Mouse (Mus musculus): ENCODE results near the gene Cyp4f39. TPM values are rescaled to one million over a fixed set of nuclear protein-coding genes. Genes with fewer than 3 reads are reported as not detected.
"Not testable (repeated sequence)": the region's sequence is repeated elsewhere in the genome, so short reads cannot be mapped to it uniquely, and the experiment has no call there.

The Cyp4f39 gene
- polyA plus RNA-seq, 1 experiment = 0.03 TPM

- no peaks in the 10 kb centered on the region; the same call in 1 of the 2 replicates for H3K4me1 ChIP-seq (ENCODE audit: control insufficient read depth)
- H3K9me3 ChIP-seq (ENCODE audit: control insufficient read depth, low read length) = no peaks in the 10 kb centered on the region
- H3K27me3 ChIP-seq (ENCODE audit: control insufficient read depth) = peaks cover 28% of the 10 kb centered on the region
- no peak overlapping the region for H3K4me3 ChIP-seq (replicated peaks)
- no peaks in the 10 kb centered on the region for H3K36me3 ChIP-seq (ENCODE audit: control insufficient read depth)
- TF ChIP-seq TAL1 (IDR thresholded peaks at IDR 0.05; ENCODE audit: low read length) (no peak), GATA1 (IDR thresholded peaks at IDR 0.05; ENCODE audit: low read length) (no peak)
Measured at GRCm38 (mm10) chr17:32479554-32480506, 27.3 kb downstream of the Cyp4f39 start.

GRCm38 (mm10) chr17:32481766-32482165 is 29.2 kb downstream of the Cyp4f39 start:
- no peak overlapping the region for H3K4me3 ChIP-seq (replicated peaks)
- H3K9me3 ChIP-seq (ENCODE audit: control insufficient read depth, low read length) = no peaks in the 10 kb centered on the region
- no peaks in the 10 kb centered on the region for H3K4me1 ChIP-seq (ENCODE audit: control insufficient read depth)
- H3K36me3 ChIP-seq (ENCODE audit: control insufficient read depth) = no peaks in the 10 kb centered on the region
- H3K27me3 ChIP-seq (ENCODE audit: control insufficient read depth) = peaks cover 28% of the 10 kb centered on the region
- TF ChIP-seq GATA1 (IDR thresholded peaks at IDR 0.05; ENCODE audit: low read length) (no peak), TAL1 (IDR thresholded peaks at IDR 0.05; ENCODE audit: low read length) (no peak)

- H3K9me3 ChIP-seq (ENCODE audit: control insufficient read depth, low read length) = no peaks in the 10 kb centered on the region
- H3K36me3 ChIP-seq (ENCODE audit: control insufficient read depth) = no peaks in the 10 kb centered on the region
- TF ChIP-seq GATA1 (IDR thresholded peaks at IDR 0.05; ENCODE audit: low read length) = no peak
- TF ChIP-seq TAL1 (IDR thresholded peaks at IDR 0.05; ENCODE audit: low read length) = no peak
- H3K27me3 ChIP-seq (ENCODE audit: control insufficient read depth) = peaks cover 28% of the 10 kb centered on the region
- H3K4me1 ChIP-seq (ENCODE audit: control insufficient read depth) = no peaks in the 10 kb centered on the region
- H3K4me3 ChIP-seq (replicated peaks) = no peak overlapping the region
Measured at GRCm38 (mm10) chr17:32483200-32483599, 30.7 kb downstream of the Cyp4f39 start.

- Histone ChIP-seq H3K27me3 (ENCODE audit: control insufficient read depth) (peaks cover 11% of the 10 kb centered on the region), H3K4me3 (replicated peaks) (peak overlapping the region; percentile 44), H3K4me1 (ENCODE audit: control insufficient read depth) (peaks cover 8% of the 10 kb centered on the region), H3K36me3 (ENCODE audit: control insufficient read depth) (no peaks in the 10 kb centered on the region), H3K9me3 (ENCODE audit: control insufficient read depth, low read length) (peaks cover 3% of the 10 kb centered on the region; the same call in 1 of the 2 replicates)
- no peak for TF ChIP-seq GATA1 (IDR thresholded peaks at IDR 0.05; ENCODE audit: low read length)
- TF ChIP-seq TAL1 (IDR thresholded peaks at IDR 0.05; ENCODE audit: low read length) = no peak
Measured at GRCm38 (mm10) chr17:32492349-32492980, 39.9 kb downstream of the Cyp4f39 start.

- no peaks in the 10 kb centered on the region for H3K36me3 ChIP-seq (ENCODE audit: control insufficient read depth)
- peaks cover 3% of the 10 kb centered on the region; the same call in 1 of the 2 replicates for H3K9me3 ChIP-seq (ENCODE audit: control insufficient read depth, low read length)
- peaks cover 8% of the 10 kb centered on the region for H3K4me1 ChIP-seq (ENCODE audit: control insufficient read depth)
- no peak for TF ChIP-seq TAL1 (IDR thresholded peaks at IDR 0.05; ENCODE audit: low read length)
- no peak for TF ChIP-seq GATA1 (IDR thresholded peaks at IDR 0.05; ENCODE audit: low read length)
- no peak overlapping the region for H3K4me3 ChIP-seq (replicated peaks)
- H3K27me3 ChIP-seq (ENCODE audit: control insufficient read depth) = peaks cover 11% of the 10 kb centered on the region
Measured at GRCm38 (mm10) chr17:32494601-32495000, 42.1 kb downstream of the Cyp4f39 start.

- not testable (repeated sequence) for H3K4me1 ChIP-seq (ENCODE audit: control insufficient read depth); H3K27me3 ChIP-seq (ENCODE audit: control insufficient read depth); H3K36me3 ChIP-seq (ENCODE audit: control insufficient read depth); H3K4me3 ChIP-seq (replicated peaks); H3K9me3 ChIP-seq (ENCODE audit: control insufficient read depth, low read length)
Measured at GRCm38 (mm10) chr17:32500511-32500910, 48.0 kb downstream of the Cyp4f39 start.

- TF ChIP-seq TAL1 (IDR thresholded peaks at IDR 0.05; ENCODE audit: low read length) (no peak), GATA1 (IDR thresholded peaks at IDR 0.05; ENCODE audit: low read length) (no peak)
- H3K4me1 ChIP-seq (ENCODE audit: control insufficient read depth) = no peaks in the 10 kb centered on the region; the same call in 1 of the 2 replicates
- peaks cover 8% of the 10 kb centered on the region for H3K27me3 ChIP-seq (ENCODE audit: control insufficient read depth)
- no peaks in the 10 kb centered on the region for H3K9me3 ChIP-seq (ENCODE audit: control insufficient read depth, low read length)
- H3K36me3 ChIP-seq (ENCODE audit: control insufficient read depth) = no peaks in the 10 kb centered on the region
- no peak overlapping the region for H3K4me3 ChIP-seq (replicated peaks)
Measured at GRCm38 (mm10) chr17:32501051-32501450, 48.5 kb downstream of the Cyp4f39 start.

GRCm38 (mm10) chr17:32503111-32503510 is 50.6 kb downstream of the Cyp4f39 start:
- Histone ChIP-seq H3K36me3 (ENCODE audit: control insufficient read depth) (no peaks in the 10 kb centered on the region), H3K4me3 (replicated peaks) (no peak overlapping the region), H3K27me3 (ENCODE audit: control insufficient read depth) (peaks cover 14% of the 10 kb centered on the region), H3K9me3 (ENCODE audit: control insufficient read depth, low read length) (no peaks in the 10 kb centered on the region), H3K4me1 (ENCODE audit: control insufficient read depth) (peaks cover 6% of the 10 kb centered on the region)
- TF ChIP-seq GATA1 (IDR thresholded peaks at IDR 0.05; ENCODE audit: low read length) = no peak
- no peak for TF ChIP-seq TAL1 (IDR thresholded peaks at IDR 0.05; ENCODE audit: low read length)
